Mouse (Mus musculus) limb, embryonic 14.5 days (tissue): ENCODE measurements around the gene Scamp4. TPM values are rescaled to one million over a fixed set of nuclear protein-coding genes. Genes with fewer than 3 reads are reported as not detected.

Source experiments
- ATAC-seq: fragments of 200-750 bp; cut with Nextera tagmentation; 2 replicates; pipeline ENCODE4 v1.8.0; 2017; ENCODE audit warnings: low read depth, moderate number of reproducible peaks, moderate TSS enrichment; ENCODE audit not compliant: low FRiP score
- DNase-seq: peaks from one replicate; pipeline ENCODE4 v3.0.0-alpha.2; 2015; ENCODE audit warnings: low spot score
- H3K27ac ChIP-seq: fragments of 300-500 bp; sonication (generic); replicated peaks from 2 replicates; pipeline ENCODE4 v1.5.1; 2014; ENCODE audit warnings: low read depth, mild to moderate bottlenecking, low read length, moderate library complexity, mixed read lengths
- H3K27me3 ChIP-seq: fragments of 300-500 bp; sonication (generic); 2 replicates; pipeline ENCODE4 v1.6.1; 2014; ENCODE audit warnings: low read length, mixed read lengths; ENCODE audit not compliant: control insufficient read depth, insufficient read depth
- H3K36me3 ChIP-seq: fragments of 300-500 bp; sonication (generic); 2 replicates; pipeline ENCODE4 v1.6.1; 2014; ENCODE audit warnings: mild to moderate bottlenecking, low read length, moderate library complexity, mixed read lengths; ENCODE audit not compliant: control insufficient read depth, insufficient read depth
- H3K4me1 ChIP-seq: fragments of 300-500 bp; sonication (generic); 2 replicates; pipeline ENCODE4 v1.6.1; 2014; ENCODE audit warnings: antibody characterized with exemption, low read length, mixed read lengths; ENCODE audit not compliant: control insufficient read depth, insufficient read depth
- H3K4me2 ChIP-seq: fragments of 300-500 bp; sonication (generic); replicated peaks from 2 replicates; pipeline ENCODE4 v1.6.1; 2014; ENCODE audit warnings: low read depth, mild to moderate bottlenecking, low read length, moderate library complexity; ENCODE audit not compliant: severe bottlenecking
- H3K4me3 ChIP-seq: fragments of 300-500 bp; sonication (generic); replicated peaks from 2 replicates; pipeline ENCODE4 v1.5.1; 2014; ENCODE audit warnings: low read length
- H3K9ac ChIP-seq: fragments of 300-500 bp; sonication (generic); 2 replicates; pipeline ENCODE4 v1.6.1; 2014; ENCODE audit warnings: mild to moderate bottlenecking, low read depth, low read length, moderate library complexity; ENCODE audit not compliant: severe bottlenecking
- H3K9me3 ChIP-seq: fragments of 300-500 bp; sonication (generic); 2 replicates; pipeline ENCODE4 v1.6.1; 2016; ENCODE audit warnings: low read length; ENCODE audit not compliant: control insufficient read depth
- POLR2A ChIP-seq: fragments of 200-500 bp; IDR thresholded peaks from 2 replicates; pipeline ENCODE4 v1.8.0; 2012; ENCODE audit warnings: inconsistent platforms, mild to moderate bottlenecking, moderate library complexity, borderline replicate concordance; ENCODE audit not compliant: insufficient read depth, insufficient read length; ENCODE audit errors: extremely low read depth
- WGBS: fragments of 180-500 bp; shearing (Covaris S2); extraction: QIAGEN DNeasy Blood & Tissue Kit; methylation state at CpG from one replicate; pipeline ENCODE4 v1.1.7; 2014; 5-methylcytosine and 5-hydroxymethylcytosine counted together
- polyA plus RNA-seq, 2 experiments: library from polyadenylated mRNA; depleted of rRNA in 1 of 2; stranded (reverse) in 1 of 2; unstranded in 1 of 2; fragments of >200 nt; fragmentation: Nextera tagmentation in 1 of 2; extraction: Ambion mirVana in 1 of 2; gene quantifications; 2 replicates each; pipeline versions ENCODE4 v1.2.1 to v1.2.3; 2012 to 2014

The Scamp4 gene
- polyA plus RNA-seq, 2 experiments: 83.1 to 91.4 TPM

DNA sequence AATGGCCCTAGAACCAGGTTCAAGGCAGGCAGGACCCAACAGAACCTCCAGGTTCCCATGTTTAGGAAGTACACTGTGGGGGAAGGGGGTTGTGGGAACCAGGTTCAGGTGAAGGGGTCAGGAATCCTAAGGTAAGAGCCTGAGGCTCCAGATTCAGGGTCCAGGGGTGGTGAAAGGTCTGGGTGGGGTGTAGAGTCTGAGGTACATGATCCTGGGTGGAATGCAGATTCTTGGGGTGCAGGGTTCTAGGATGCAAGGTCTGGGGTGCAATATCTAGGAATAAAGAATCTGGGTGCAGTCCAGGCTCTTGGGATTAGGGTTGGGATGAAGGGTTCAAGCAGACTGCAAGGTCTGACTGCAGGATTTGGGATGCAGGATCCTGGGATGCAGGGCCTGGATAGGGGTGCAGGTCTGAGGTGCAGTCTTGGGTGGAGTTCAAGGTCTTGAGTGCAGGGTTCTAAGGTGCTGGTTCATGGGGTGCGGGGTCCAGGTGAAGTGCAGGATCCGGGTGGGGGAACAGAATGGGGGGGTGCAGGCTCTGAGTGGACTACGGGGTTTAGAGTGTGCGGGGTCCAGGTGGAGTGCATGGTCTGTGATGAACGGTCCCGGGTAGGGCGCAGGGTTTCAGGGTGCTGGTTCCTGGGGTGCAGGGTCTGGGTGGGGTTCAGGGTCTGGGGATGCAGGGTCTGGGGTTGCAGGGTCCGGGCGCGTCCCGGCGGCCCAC, 52.9 kb downstream of the Scamp4 start:
- ATAC-seq: no peak
- H3K9me3 ChIP-seq: no peaks in the 10 kb centered on the region
- H3K4me3 ChIP-seq: peak overlapping the region; percentile 93
- WGBS: 3% methylated on average over 12 of the region's 12 CpGs
- peaks cover 22% of the 10 kb centered on the region for H3K4me1 ChIP-seq
- no peak for DNase-seq
- peak overlapping the region; percentile 73; the same call in 1 of the 2 replicates for H3K27ac ChIP-seq
- H3K9ac ChIP-seq: peak overlapping the region; percentile 90
- no peak for TF ChIP-seq POLR2A
- H3K4me2 ChIP-seq: peak overlapping the region; percentile 88
- peaks cover 18% of the 10 kb centered on the region; the same call in 1 of the 2 replicates for H3K36me3 ChIP-seq
- H3K27me3 ChIP-seq: no peaks in the 10 kb centered on the region

DNA sequence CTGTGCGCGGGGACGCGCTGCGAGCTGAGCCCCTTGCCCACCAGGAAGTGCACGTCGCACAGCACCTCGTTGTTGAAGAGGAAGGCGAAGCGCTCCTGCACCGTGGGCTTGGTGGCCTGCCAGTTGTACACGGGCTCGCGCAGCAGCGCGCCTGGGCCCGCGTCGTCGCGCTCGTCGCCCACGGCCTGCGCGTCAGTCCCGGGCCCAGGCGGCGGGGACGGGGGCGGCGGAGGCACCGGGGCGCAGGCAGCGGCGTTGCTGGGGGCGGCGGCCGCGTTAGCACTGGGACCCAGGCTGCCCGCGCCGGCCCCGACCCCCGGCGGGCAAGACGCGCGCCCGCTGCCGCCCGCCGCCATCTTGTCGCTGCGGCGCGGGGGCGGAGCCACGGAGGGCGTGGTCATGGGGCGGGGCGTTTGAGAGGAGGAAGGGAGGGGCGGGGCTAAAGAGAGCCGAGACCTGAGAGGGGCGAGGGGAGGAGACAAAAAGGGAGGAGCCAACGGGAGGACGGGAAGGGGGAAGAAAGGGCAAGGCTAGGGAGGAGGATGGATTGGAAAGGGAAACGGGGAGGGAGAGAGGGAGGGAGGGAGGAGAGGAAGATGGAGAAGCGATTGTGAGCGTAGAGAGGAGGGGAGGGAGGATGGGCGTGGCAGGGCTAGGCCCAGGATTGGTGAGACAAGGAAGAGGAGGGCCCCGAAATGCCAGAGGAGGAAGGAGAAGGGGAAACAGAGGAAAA, 53.6 kb downstream of the Scamp4 start:
- Histone ChIP-seq H3K4me1 (peaks cover 22% of the 10 kb centered on the region), H3K27me3 (no peaks in the 10 kb centered on the region), H3K9me3 (no peaks in the 10 kb centered on the region), H3K9ac (peak overlapping the region; percentile 90), H3K36me3 (0 out of 2 replicates have a peak, but pooled peaks cover 11% of the 10 kb centered on the region), H3K27ac (peak overlapping the region; percentile 77), H3K4me3 (peak overlapping the region; percentile 93), H3K4me2 (peak overlapping the region; percentile 88)
- no peak; the same call in 1 of the 2 replicates for TF ChIP-seq POLR2A
- DNase-seq: peak; percentile 97
- peak; percentile 88 for ATAC-seq
- WGBS: under 1% methylated on average over 54 of the region's 72 CpGs

DNA sequence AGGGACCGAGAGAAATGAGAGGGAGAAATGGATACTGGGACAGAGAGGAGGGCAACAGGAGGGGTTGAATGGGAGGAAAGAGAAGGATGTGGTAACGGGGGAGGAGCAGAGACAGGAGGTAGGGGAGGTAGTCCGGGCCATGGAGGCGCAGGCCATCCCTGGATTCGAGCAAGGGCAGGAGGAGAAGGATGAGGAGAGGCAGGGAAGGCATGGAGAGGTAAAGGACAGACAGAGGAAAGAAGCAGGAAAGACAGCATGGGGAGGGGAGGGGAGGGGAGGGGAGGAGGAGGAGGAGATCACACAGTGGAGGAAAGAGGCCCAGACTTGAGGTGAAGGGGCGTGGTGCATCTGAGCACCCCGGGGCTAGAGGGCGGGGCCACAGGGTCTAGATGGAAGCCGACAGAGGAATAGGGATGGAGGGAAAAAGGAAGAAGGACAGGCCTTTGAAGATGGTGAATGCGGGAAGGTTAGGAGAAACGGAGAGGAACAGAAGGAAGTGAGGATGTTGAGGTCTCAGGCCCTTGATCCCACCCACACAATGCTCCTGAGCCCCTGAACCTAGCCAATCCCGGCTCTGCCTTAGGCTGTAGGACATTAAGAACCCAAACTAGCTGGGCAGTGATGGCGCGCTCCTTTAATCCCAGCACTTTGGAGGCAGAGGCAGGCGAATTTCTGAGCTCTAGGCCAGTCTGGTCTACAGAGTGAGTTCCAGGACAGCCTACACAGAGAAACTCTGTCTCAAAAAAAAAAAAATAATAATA, 54.4 kb downstream of the Scamp4 start, which contains the start of gene Btbd2:
Btbd2 (minus strand) TSS at position 209 of the 761 bp plus-strand sequence.
- H3K4me2 ChIP-seq: peak within 1 kb of the TSS; percentile 88
- TF ChIP-seq POLR2A: no peak
- no peaks in the 10 kb centered on the region for H3K27me3 ChIP-seq
- 18% methylated on average over 15 of the region's 15 CpGs for WGBS
- H3K9ac ChIP-seq: peak within 1 kb of the TSS; percentile 90
- H3K4me1 ChIP-seq: peaks cover 22% of the 10 kb centered on the region
- H3K4me3 ChIP-seq: peak within 1 kb of the TSS; percentile 93
- ATAC-seq (no peak), DNase-seq (no peak)
- 0 out of 2 replicates have a peak, but pooled peaks cover 11% of the 10 kb centered on the region for H3K36me3 ChIP-seq
- no peaks in the 10 kb centered on the region for H3K9me3 ChIP-seq
- H3K27ac ChIP-seq: peak within 1 kb of the TSS; percentile 77

DNA sequence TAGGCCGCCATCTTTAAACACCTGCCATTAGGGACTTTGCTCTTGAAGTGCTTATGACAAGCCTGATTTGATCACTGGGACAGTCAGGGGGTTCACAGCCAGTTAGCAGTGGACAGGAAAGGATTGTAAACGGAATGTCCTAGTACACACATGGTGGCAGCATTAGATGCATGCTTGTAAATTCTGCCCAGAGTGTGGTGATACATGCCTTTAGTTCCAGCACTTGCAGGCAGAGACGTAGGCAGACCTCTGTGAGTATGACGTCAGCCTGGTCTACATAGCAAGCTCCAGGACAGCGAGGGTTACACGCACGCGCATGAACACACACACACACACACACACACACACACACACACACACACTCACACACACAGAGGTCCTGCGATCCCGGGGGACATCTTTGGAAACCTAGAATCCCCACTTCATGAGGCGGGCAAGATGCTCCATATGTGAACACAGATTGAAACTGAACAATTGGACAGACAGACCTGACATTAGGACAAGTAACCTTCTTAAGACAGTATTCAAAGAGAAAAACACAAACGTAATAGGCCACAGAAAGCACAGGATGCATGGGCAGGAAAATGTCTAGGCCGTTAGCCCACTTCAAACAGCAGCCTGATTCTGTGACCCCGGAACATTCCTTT, 55.6 kb downstream of the Scamp4 start:
- Histone ChIP-seq H3K9ac (no peak overlapping the region), H3K9me3 (no peaks in the 10 kb centered on the region), H3K27ac (no peak overlapping the region), H3K4me3 (no peak overlapping the region; the same call in 1 of the 2 replicates), H3K4me2 (no peak overlapping the region), H3K4me1 (peaks cover 22% of the 10 kb centered on the region), H3K36me3 (0 out of 2 replicates have a peak, but pooled peaks cover under 1% of the 10 kb centered on the region), H3K27me3 (no peaks in the 10 kb centered on the region)
- no peak for ATAC-seq
- 75% methylated on average over 14 of the region's 14 CpGs for WGBS
- no peak for DNase-seq
- no peak for TF ChIP-seq POLR2A
